In the genomic region with DNA sequence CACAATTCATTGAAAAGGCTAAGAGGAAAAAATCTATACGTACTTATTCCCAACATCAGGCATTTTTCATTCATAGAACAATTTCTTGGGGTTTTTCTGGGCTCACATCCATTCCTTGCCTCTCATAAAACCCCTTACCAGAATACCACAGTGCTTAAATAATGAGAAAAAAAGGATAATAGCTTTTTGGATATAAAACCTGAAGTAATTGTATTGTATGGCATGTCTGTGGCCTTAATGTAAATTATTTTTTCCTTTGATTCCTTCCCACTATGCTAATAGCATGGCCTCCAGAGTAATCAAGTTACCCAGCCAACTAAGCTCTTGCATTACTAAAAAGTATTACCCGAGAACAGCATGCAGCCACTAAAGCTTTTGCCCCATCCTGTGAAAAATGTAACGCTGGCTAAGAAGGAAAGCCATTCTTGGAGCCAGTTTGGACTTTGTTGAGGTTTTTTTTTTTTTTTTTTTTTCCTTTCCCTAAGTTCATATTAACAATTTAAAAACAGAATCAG, we compare ENCODE assay signal across 25 mouse cellular contexts.
DNase-seq lines count a peak whose midpoint lies in the region; ATAC-seq and TF ChIP-seq lines count a peak whose summit lies in the region.
"Had no signal": no experiment of that assay in that cellular context is flagged by ENCODE, and none has a peak within 500 bp of the region (broad histone marks: within the 10 kb centered on the region; RNA-seq: fewer than 3 reads in every experiment).

No protein-coding gene starts in this region.

- TF ChIP-seq CTCF in midbrain, postnatal 0 days (IDR thresholded peaks at IDR 0.05): no peak

- no peak overlapping the region for H3K4me2 ChIP-seq in embryonic facial prominence, embryonic 14.5 days (ENCODE audit: low read depth, low read length)
- no peak overlapping the region for H3K4me2 ChIP-seq in forebrain, embryonic 16.5 days (ENCODE audit: low read length)
- H3K4me2 ChIP-seq in forebrain, embryonic 12.5 days: no peak overlapping the region
- H3K4me2 ChIP-seq in midbrain, embryonic 15.5 days: no peak overlapping the region
- H3K4me2 ChIP-seq in midbrain, postnatal 0 days (ENCODE audit: low read depth, low read length, poor library complexity, severe bottlenecking): no peak overlapping the region
- H3K4me2 ChIP-seq: embryonic facial prominence, embryonic 13.5 days; heart, embryonic 13.5 days; hindbrain, embryonic 14.5 days had no signal

- H3K27ac ChIP-seq in embryonic facial prominence, embryonic 14.5 days (replicated peaks; ENCODE audit: low read depth, low read length): no peak overlapping the region
- no peak overlapping the region for H3K27ac ChIP-seq in embryonic facial prominence, embryonic 10.5 days (replicated peaks)
- no peak overlapping the region for H3K27ac ChIP-seq in forebrain, embryonic 16.5 days (ENCODE audit: low read length)
- no peak overlapping the region for H3K27ac ChIP-seq in forebrain, embryonic 12.5 days
- H3K27ac ChIP-seq in midbrain, embryonic 15.5 days: no peak overlapping the region
- no peak overlapping the region for H3K27ac ChIP-seq in midbrain, postnatal 0 days (ENCODE audit: low read depth, low read length)
- H3K27ac ChIP-seq: embryonic facial prominence, embryonic 13.5 days; forebrain, embryonic 10.5 days; heart, adult 2 months; heart, embryonic 10.5 days; heart, embryonic 13.5 days; hindbrain, embryonic 14.5 days; hindbrain, postnatal 0 days had no signal

- H3K27me3 ChIP-seq in embryonic facial prominence, embryonic 14.5 days (replicated peaks; ENCODE audit: control insufficient read depth, insufficient read depth, low read length): no peaks in the 10 kb centered on the region; the same call in 1 of the 2 replicates
- H3K27me3 ChIP-seq in embryonic facial prominence, embryonic 10.5 days (replicated peaks; ENCODE audit: low read depth, poor library complexity, severe bottlenecking): 0 out of 2 replicates have a peak, but pooled peaks cover 6% of the 10 kb centered on the region
- no peaks in the 10 kb centered on the region; the same call in 1 of the 2 replicates for H3K27me3 ChIP-seq in forebrain, embryonic 16.5 days (replicated peaks; ENCODE audit: control insufficient read depth, insufficient read depth, low read length)
- no peaks in the 10 kb centered on the region for H3K27me3 ChIP-seq in forebrain, embryonic 12.5 days
- no peaks in the 10 kb centered on the region for H3K27me3 ChIP-seq in midbrain, embryonic 15.5 days (replicated peaks)
- 0 out of 2 replicates have a peak, but pooled peaks cover 3% of the 10 kb centered on the region for H3K27me3 ChIP-seq in midbrain, postnatal 0 days (ENCODE audit: insufficient read depth, low read length)

- no peaks in the 10 kb centered on the region for H3K9me3 ChIP-seq in embryonic facial prominence, embryonic 14.5 days (ENCODE audit: control insufficient read depth, low read length)
- no peaks in the 10 kb centered on the region for H3K9me3 ChIP-seq in embryonic facial prominence, embryonic 10.5 days
- no peaks in the 10 kb centered on the region for H3K9me3 ChIP-seq in forebrain, embryonic 16.5 days (ENCODE audit: control insufficient read depth, low read length)
- H3K9me3 ChIP-seq in forebrain, embryonic 12.5 days: no peaks in the 10 kb centered on the region
- H3K9me3 ChIP-seq in midbrain, embryonic 15.5 days: no peaks in the 10 kb centered on the region
- H3K9me3 ChIP-seq in midbrain, postnatal 0 days (ENCODE audit: low read length): no peaks in the 10 kb centered on the region
- H3K9me3 ChIP-seq: embryonic facial prominence, embryonic 13.5 days; forebrain, embryonic 10.5 days; heart, embryonic 10.5 days; heart, embryonic 13.5 days had no signal

- no peaks in the 10 kb centered on the region for H3K36me3 ChIP-seq in embryonic facial prominence, embryonic 14.5 days (ENCODE audit: control insufficient read depth, insufficient read depth, low read length)
- no peaks in the 10 kb centered on the region for H3K36me3 ChIP-seq in embryonic facial prominence, embryonic 10.5 days (replicated peaks)
- H3K36me3 ChIP-seq in forebrain, embryonic 16.5 days (ENCODE audit: control insufficient read depth, insufficient read depth): no peaks in the 10 kb centered on the region
- no peaks in the 10 kb centered on the region for H3K36me3 ChIP-seq in forebrain, embryonic 12.5 days (replicated peaks)
- H3K36me3 ChIP-seq in midbrain, embryonic 15.5 days (replicated peaks): no peaks in the 10 kb centered on the region
- no peaks in the 10 kb centered on the region for H3K36me3 ChIP-seq in midbrain, postnatal 0 days (ENCODE audit: insufficient read depth, low read length)
- H3K36me3 ChIP-seq: embryonic facial prominence, embryonic 13.5 days; forebrain, embryonic 10.5 days; heart, embryonic 10.5 days; heart, embryonic 13.5 days had no signal

- peaks cover 6% of the 10 kb centered on the region; the same call in 1 of the 2 replicates for H3K4me1 ChIP-seq in embryonic facial prominence, embryonic 14.5 days (ENCODE audit: control insufficient read depth, insufficient read depth, low read length)
- peaks cover under 1% of the 10 kb centered on the region; the same call in 1 of the 2 replicates for H3K4me1 ChIP-seq in embryonic facial prominence, embryonic 10.5 days
- H3K4me1 ChIP-seq in forebrain, embryonic 16.5 days (replicated peaks; ENCODE audit: control insufficient read depth, insufficient read depth, low read length): no peaks in the 10 kb centered on the region
- H3K4me1 ChIP-seq in forebrain, embryonic 12.5 days: peaks cover 8% of the 10 kb centered on the region
- H3K4me1 ChIP-seq in midbrain, embryonic 15.5 days: peaks cover 9% of the 10 kb centered on the region
- H3K4me1 ChIP-seq in midbrain, postnatal 0 days (ENCODE audit: insufficient read depth, low read length): no peaks in the 10 kb centered on the region
- H3K4me1 ChIP-seq: heart, embryonic 10.5 days; heart, embryonic 13.5 days had no signal

- no peak overlapping the region for H3K9ac ChIP-seq in embryonic facial prominence, embryonic 14.5 days (ENCODE audit: low read depth, low read length)
- no peak overlapping the region for H3K9ac ChIP-seq in forebrain, embryonic 16.5 days (replicated peaks; ENCODE audit: low read depth, low read length)
- no peak overlapping the region for H3K9ac ChIP-seq in forebrain, embryonic 12.5 days
- no peak overlapping the region for H3K9ac ChIP-seq in midbrain, embryonic 15.5 days
- no peak overlapping the region for H3K9ac ChIP-seq in midbrain, postnatal 0 days (replicated peaks; ENCODE audit: low read length, poor library complexity, severe bottlenecking)
- H3K9ac ChIP-seq: embryonic facial prominence, embryonic 13.5 days; heart, embryonic 13.5 days; hindbrain, embryonic 14.5 days had no signal

- peak; percentile 62 for DNase-seq in embryonic facial prominence, embryonic 14.5 days (ENCODE audit: low spot score)
- DNase-seq in embryonic facial prominence, embryonic 10.5 days (ENCODE audit: low spot score): no peak
- no peak for DNase-seq in midbrain, postnatal 0 days (ENCODE audit: low spot score)
- no peak for DNase-seq in kidney, adult 18-20 months
- DNase-seq: adrenal gland, postnatal 10 days; adrenal gland, postnatal 36 days; cerebellum, adult 11 months; cerebellum, adult 2 months; cerebellum, adult 9-11 months; cerebellum, postnatal 25 days; gastrocnemius, postnatal 10 days; gastrocnemius, postnatal 36 days; heart, adult 2 months; heart, postnatal 14 days; heart, postnatal 4 days had no signal

- no peak for ATAC-seq in embryonic facial prominence, embryonic 14.5 days (ENCODE audit: low read depth)
- ATAC-seq in forebrain, embryonic 16.5 days: peak; percentile 28; the same call in 1 of the 2 replicates
- ATAC-seq in forebrain, embryonic 12.5 days (ENCODE audit: low FRiP score): no peak
- ATAC-seq in midbrain, embryonic 15.5 days (replicated peaks): 0 out of 2 replicates have a peak, but pooled peaks have one; percentile 60
- no peak for ATAC-seq in midbrain, postnatal 0 days (ENCODE audit: low FRiP score)
- ATAC-seq: hindbrain, postnatal 0 days; inflammation-experienced regulatory T-cells, adult 6 months had no signal

- WGBS in embryonic facial prominence, embryonic 14.5 days: 40% methylated on average over 3 of the region's 3 CpGs
- 65% methylated on average over 3 of the region's 3 CpGs for WGBS in embryonic facial prominence, embryonic 10.5 days
- WGBS in forebrain, embryonic 16.5 days: 44% methylated on average over 3 of the region's 3 CpGs
- WGBS in forebrain, embryonic 12.5 days: 43% methylated on average over 3 of the region's 3 CpGs
- 28% methylated on average over 3 of the region's 3 CpGs for WGBS in midbrain, embryonic 15.5 days
- WGBS in midbrain, postnatal 0 days: 40% methylated on average over 3 of the region's 3 CpGs

- H3K4me3 ChIP-seq in embryonic facial prominence, embryonic 14.5 days (ENCODE audit: low read depth, low read length): no peak overlapping the region
- no peak overlapping the region for H3K4me3 ChIP-seq in embryonic facial prominence, embryonic 10.5 days
- no peak overlapping the region for H3K4me3 ChIP-seq in forebrain, embryonic 16.5 days (replicated peaks; ENCODE audit: low read length)
- no peak overlapping the region for H3K4me3 ChIP-seq in forebrain, embryonic 12.5 days (replicated peaks)
- H3K4me3 ChIP-seq in midbrain, embryonic 15.5 days: no peak overlapping the region
- H3K4me3 ChIP-seq in midbrain, postnatal 0 days (ENCODE audit: low read depth, low read length): no peak overlapping the region
- H3K4me3 ChIP-seq: embryonic facial prominence, embryonic 13.5 days; forebrain, embryonic 10.5 days; heart, adult 2 months; heart, embryonic 10.5 days; heart, embryonic 13.5 days had no signal

Comparison
In these comparisons a context has a peak if more than half of its experiments do, and no peak if none do; other contexts are left out.
1. ATAC-seq: peak in forebrain, embryonic 16.5 days (single experiment) and midbrain, embryonic 15.5 days (single experiment); none in embryonic facial prominence, embryonic 14.5 days (single experiment), forebrain, embryonic 12.5 days (single experiment) and midbrain, postnatal 0 days (single experiment).